Mouse (Mus musculus): Measurements from ENCODE around the gene Rab29. TPM values are rescaled to one million over a fixed set of nuclear protein-coding genes. Genes with fewer than 3 reads are reported as not detected.

Rab29 gene
- polyA plus RNA-seq, 1 experiment from 2014 or later: 8.8 TPM

DNA sequence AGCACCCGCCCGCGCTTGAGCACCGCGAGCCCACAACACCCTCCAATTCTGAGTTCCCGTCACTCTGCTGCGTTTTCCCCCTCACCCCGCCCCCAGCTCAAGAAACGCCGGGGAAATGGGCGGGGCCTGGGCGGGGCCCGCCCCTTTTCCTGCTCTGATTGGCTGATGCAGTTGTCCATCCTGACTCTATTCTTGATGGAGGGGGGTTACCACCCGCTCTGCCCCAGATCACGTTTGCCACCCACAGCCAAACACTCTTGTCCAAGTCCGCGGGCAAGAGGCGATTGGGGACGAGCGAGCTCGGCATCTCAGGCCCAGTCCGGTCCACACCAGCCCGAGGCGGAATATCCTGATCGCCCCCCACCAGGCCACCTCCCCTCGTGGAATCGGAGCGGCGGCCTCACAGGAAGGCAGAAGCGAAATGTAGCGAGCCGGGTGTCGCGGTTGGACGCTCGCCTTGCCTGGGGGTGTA lies 39.2 kb upstream of the Rab29 start:
- Histone ChIP-seq H3K4me2 (ENCODE audit: low read length) (peak overlapping the region; percentile 86), H3K4me3 (replicated peaks; ENCODE audit: low read depth, low read length) (peak overlapping the region; percentile 87), H3K9ac (replicated peaks; ENCODE audit: low read length) (peak overlapping the region; percentile 73), H3K36me3 (ENCODE audit: control insufficient read depth, insufficient read depth, low read length) (peaks cover 8% of the 10 kb centered on the region; the same call in 1 of the 2 replicates), H3K4me1 (ENCODE audit: control insufficient read depth, insufficient read depth, low read length) (peaks cover 23% of the 10 kb centered on the region; the same call in 1 of the 2 replicates), H3K27ac (replicated peaks; ENCODE audit: low read depth, low read length) (peak overlapping the region; percentile 79), H3K27me3 (ENCODE audit: control insufficient read depth, insufficient read depth, low read length) (no peaks in the 10 kb centered on the region), H3K9me3 (ENCODE audit: control insufficient read depth, low read length) (no peaks in the 10 kb centered on the region)
- ATAC-seq (ENCODE audit: low FRiP score, low TSS enrichment) (peak; percentile 97), DNase-seq (peak; percentile 98)
- 0% methylated on average over 31 of the region's 36 CpGs for WGBS

- peak; percentile 66 for DNase-seq
- WGBS: under 1% methylated on average over 22 of the region's 22 CpGs
- no peaks in the 10 kb centered on the region for H3K9me3 ChIP-seq (ENCODE audit: control insufficient read depth, low read length)
- H3K9ac ChIP-seq (replicated peaks; ENCODE audit: low read length): peak overlapping the region; percentile 73
- H3K4me2 ChIP-seq (ENCODE audit: low read length): peak overlapping the region; percentile 86
- peak overlapping the region; percentile 87 for H3K4me3 ChIP-seq (replicated peaks; ENCODE audit: low read depth, low read length)
- H3K36me3 ChIP-seq (ENCODE audit: control insufficient read depth, insufficient read depth, low read length): peaks cover 8% of the 10 kb centered on the region; the same call in 1 of the 2 replicates
- H3K27ac ChIP-seq (replicated peaks; ENCODE audit: low read depth, low read length): peak overlapping the region; percentile 78
- H3K4me1 ChIP-seq (ENCODE audit: control insufficient read depth, insufficient read depth, low read length): peaks cover 25% of the 10 kb centered on the region; the same call in 1 of the 2 replicates
- H3K27me3 ChIP-seq (ENCODE audit: control insufficient read depth, insufficient read depth, low read length): no peaks in the 10 kb centered on the region
- peak; percentile 66 for ATAC-seq (ENCODE audit: low FRiP score, low TSS enrichment)
Measured at GRCm38 (mm10) chr1:131828297-131829126, 38.5 kb upstream of the Rab29 start.

- no peaks in the 10 kb centered on the region for H3K27me3 ChIP-seq (ENCODE audit: control insufficient read depth, insufficient read depth, low read length)
- peaks cover 8% of the 10 kb centered on the region; the same call in 1 of the 2 replicates for H3K36me3 ChIP-seq (ENCODE audit: control insufficient read depth, insufficient read depth, low read length)
- H3K4me3 ChIP-seq (replicated peaks; ENCODE audit: low read depth, low read length): peak overlapping the region; percentile 87
- no peak overlapping the region for H3K27ac ChIP-seq (replicated peaks; ENCODE audit: low read depth, low read length)
- no peak for ATAC-seq (ENCODE audit: low FRiP score, low TSS enrichment)
- H3K9ac ChIP-seq (replicated peaks; ENCODE audit: low read length): peak overlapping the region; percentile 13; the same call in 1 of the 2 replicates
- H3K4me1 ChIP-seq (ENCODE audit: control insufficient read depth, insufficient read depth, low read length): peaks cover 25% of the 10 kb centered on the region; the same call in 1 of the 2 replicates
- DNase-seq: no peak
- 43% methylated on average over 5 of the region's 5 CpGs for WGBS
- H3K9me3 ChIP-seq (ENCODE audit: control insufficient read depth, low read length): no peaks in the 10 kb centered on the region
- peak overlapping the region; percentile 86 for H3K4me2 ChIP-seq (ENCODE audit: low read length)
Measured at GRCm38 (mm10) chr1:131829279-131829678, 37.7 kb upstream of the Rab29 start.

DNA sequence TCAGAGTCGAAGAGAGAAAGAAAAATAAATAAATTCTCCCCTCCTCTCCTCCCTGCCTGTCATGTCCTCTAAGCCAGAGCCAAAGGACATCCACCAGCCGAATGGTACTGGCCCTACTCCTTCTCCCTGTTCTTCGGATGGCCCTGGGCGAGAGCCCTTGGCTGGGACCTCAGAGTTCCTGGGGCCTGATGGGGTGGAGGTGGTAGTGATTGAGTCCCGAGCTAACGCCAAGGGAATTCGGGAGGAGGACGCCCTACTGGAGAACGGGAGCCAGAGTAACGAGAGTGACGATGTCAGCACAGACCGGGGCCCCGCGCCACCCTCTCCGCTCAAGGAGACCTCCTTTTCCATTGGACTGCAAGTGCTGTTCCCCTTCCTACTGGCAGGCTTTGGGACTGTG lies 36.5 kb upstream of the Rab29 start:
- H3K4me1 ChIP-seq (ENCODE audit: control insufficient read depth, insufficient read depth, low read length): peaks cover 25% of the 10 kb centered on the region; the same call in 1 of the 2 replicates

DNA sequence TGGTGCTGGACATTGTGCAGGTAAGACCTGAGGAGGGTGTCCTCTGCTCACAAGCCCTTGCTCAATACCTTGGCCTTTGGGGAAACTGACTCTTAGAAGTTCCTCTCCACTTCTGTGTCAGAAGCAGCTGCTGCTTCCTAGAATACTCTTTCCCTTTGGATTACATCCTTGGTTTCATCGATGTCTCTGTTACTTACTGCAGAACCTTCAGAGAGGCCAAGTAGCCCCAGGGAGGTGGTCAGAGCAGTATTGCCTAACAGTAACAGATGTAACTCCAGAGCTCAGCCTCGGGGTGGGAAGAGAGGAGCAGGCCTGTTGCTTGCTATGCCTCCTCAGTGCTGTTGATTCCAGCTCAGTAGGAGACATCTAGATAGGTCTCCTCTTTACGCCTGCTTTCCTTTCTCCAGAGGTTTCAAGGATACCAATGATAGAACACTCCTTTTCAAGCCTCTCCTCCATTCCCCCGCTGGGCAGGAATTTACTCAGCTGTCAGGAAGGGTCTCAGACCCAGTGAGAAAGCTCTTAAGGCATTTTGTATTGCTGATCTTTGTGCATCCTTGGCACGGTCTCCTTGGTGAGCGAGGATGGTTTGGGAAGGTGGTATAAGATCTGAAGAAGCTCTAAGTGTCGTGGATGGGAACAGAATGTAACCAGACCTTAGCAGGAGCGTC lies 35.9 kb upstream of the Rab29 start:
- Histone ChIP-seq H3K4me3 (replicated peaks; ENCODE audit: low read depth, low read length) (no peak overlapping the region), H3K27me3 (ENCODE audit: control insufficient read depth, insufficient read depth, low read length) (no peaks in the 10 kb centered on the region), H3K27ac (replicated peaks; ENCODE audit: low read depth, low read length) (no peak overlapping the region), H3K9me3 (ENCODE audit: control insufficient read depth, low read length) (no peaks in the 10 kb centered on the region), H3K4me2 (ENCODE audit: low read length) (no peak overlapping the region), H3K9ac (replicated peaks; ENCODE audit: low read length) (no peak overlapping the region), H3K36me3 (ENCODE audit: control insufficient read depth, insufficient read depth, low read length) (peaks cover 8% of the 10 kb centered on the region; the same call in 1 of the 2 replicates), H3K4me1 (ENCODE audit: control insufficient read depth, insufficient read depth, low read length) (peaks cover 25% of the 10 kb centered on the region; the same call in 1 of the 2 replicates)
- WGBS: 83% methylated on average over 8 of the region's 8 CpGs
- DNase-seq: no peak
- no peak for ATAC-seq (ENCODE audit: low FRiP score, low TSS enrichment)

More for the DNA sequence above, 36.5 kb upstream of the Rab29 start:
- no peaks in the 10 kb centered on the region for H3K9me3 ChIP-seq (ENCODE audit: control insufficient read depth, low read length)
- DNase-seq (no peak), ATAC-seq (ENCODE audit: low FRiP score, low TSS enrichment) (no peak)
- no peak overlapping the region for H3K4me3 ChIP-seq (replicated peaks; ENCODE audit: low read depth, low read length)
- WGBS: 90% methylated on average over 15 of the region's 15 CpGs
- H3K4me2 ChIP-seq (ENCODE audit: low read length): no peak overlapping the region
- no peak overlapping the region for H3K9ac ChIP-seq (replicated peaks; ENCODE audit: low read length)
- H3K27ac ChIP-seq (replicated peaks; ENCODE audit: low read depth, low read length): no peak overlapping the region
- peaks cover 8% of the 10 kb centered on the region; the same call in 1 of the 2 replicates for H3K36me3 ChIP-seq (ENCODE audit: control insufficient read depth, insufficient read depth, low read length)
- no peaks in the 10 kb centered on the region for H3K27me3 ChIP-seq (ENCODE audit: control insufficient read depth, insufficient read depth, low read length)

- Histone ChIP-seq H3K4me3 (replicated peaks; ENCODE audit: low read depth, low read length) (no peak overlapping the region), H3K27me3 (ENCODE audit: control insufficient read depth, insufficient read depth, low read length) (no peaks in the 10 kb centered on the region), H3K27ac (replicated peaks; ENCODE audit: low read depth, low read length) (no peak overlapping the region), H3K9ac (replicated peaks; ENCODE audit: low read length) (no peak overlapping the region), H3K4me1 (ENCODE audit: control insufficient read depth, insufficient read depth, low read length) (0 out of 2 replicates have a peak, but pooled peaks cover 5% of the 10 kb centered on the region), H3K9me3 (ENCODE audit: control insufficient read depth, low read length) (no peaks in the 10 kb centered on the region), H3K36me3 (ENCODE audit: control insufficient read depth, insufficient read depth, low read length) (peaks cover 23% of the 10 kb centered on the region), H3K4me2 (ENCODE audit: low read length) (no peak overlapping the region)
- WGBS: 89% methylated on average over 3 of the region's 3 CpGs
- ATAC-seq (ENCODE audit: low FRiP score, low TSS enrichment) (no peak), DNase-seq (no peak)
Measured at GRCm38 (mm10) chr1:131837035-131837434, 30.0 kb upstream of the Rab29 start.

GRCm38 (mm10) chr1:131838542-131838941 lies 28.5 kb upstream of the Rab29 start:
- Histone ChIP-seq H3K4me1 (ENCODE audit: control insufficient read depth, insufficient read depth, low read length) (no peaks in the 10 kb centered on the region), H3K36me3 (ENCODE audit: control insufficient read depth, insufficient read depth, low read length) (peaks cover 38% of the 10 kb centered on the region), H3K27me3 (ENCODE audit: control insufficient read depth, insufficient read depth, low read length) (no peaks in the 10 kb centered on the region), H3K4me3 (replicated peaks; ENCODE audit: low read depth, low read length) (no peak overlapping the region), H3K9me3 (ENCODE audit: control insufficient read depth, low read length) (no peaks in the 10 kb centered on the region), H3K4me2 (ENCODE audit: low read length) (no peak overlapping the region), H3K9ac (replicated peaks; ENCODE audit: low read length) (no peak overlapping the region), H3K27ac (replicated peaks; ENCODE audit: low read depth, low read length) (no peak overlapping the region)
- no peak for ATAC-seq (ENCODE audit: low FRiP score, low TSS enrichment)
- DNase-seq: no peak
- WGBS: 82% methylated on average over 5 of the region's 5 CpGs

GRCm38 (mm10) chr1:131839279-131839678 lies 27.7 kb upstream of the Rab29 start:
- H3K9me3 ChIP-seq (ENCODE audit: control insufficient read depth, low read length): no peaks in the 10 kb centered on the region
- H3K4me1 ChIP-seq (ENCODE audit: control insufficient read depth, insufficient read depth, low read length): no peaks in the 10 kb centered on the region
- H3K36me3 ChIP-seq (ENCODE audit: control insufficient read depth, insufficient read depth, low read length): peaks cover 45% of the 10 kb centered on the region
- no peak overlapping the region for H3K27ac ChIP-seq (replicated peaks; ENCODE audit: low read depth, low read length)
- no peaks in the 10 kb centered on the region for H3K27me3 ChIP-seq (ENCODE audit: control insufficient read depth, insufficient read depth, low read length)
- no peak overlapping the region for H3K9ac ChIP-seq (replicated peaks; ENCODE audit: low read length)
- no peak for ATAC-seq (ENCODE audit: low FRiP score, low TSS enrichment)
- WGBS: 58% methylated on average over 2 of the region's 2 CpGs
- no peak overlapping the region for H3K4me3 ChIP-seq (replicated peaks; ENCODE audit: low read depth, low read length)
- no peak for DNase-seq
- no peak overlapping the region for H3K4me2 ChIP-seq (ENCODE audit: low read length)

Data from midbrain, embryonic 14.5 days (tissue).